Mouse (Mus musculus) CH12.LX (cell line): ENCODE results near the gene Arhgef12. TPM values are rescaled to one million over a fixed set of nuclear protein-coding genes. Genes with fewer than 3 reads are reported as not detected.

ENCODE experiments used
- DNase-seq: peaks from one replicate; pipeline ENCODE4 v3.0.0-alpha.2; 2013; ENCODE audit errors: extremely low read depth
- H3K27ac ChIP-seq: 2 replicates; pipeline ENCODE4 v1.5.1; 2012; ENCODE audit warnings: low read depth, mild to moderate bottlenecking, control low read depth, moderate library complexity; ENCODE audit not compliant: insufficient read depth
- H3K27me3 ChIP-seq: replicated peaks from 2 replicates; pipeline ENCODE3; 2012; ENCODE audit warnings: inconsistent platforms
- H3K36me3 ChIP-seq, 2 experiments: replicated peaks in 1 of 2; 2 replicates each; pipeline versions ENCODE3 to v1.6.1; 2012; ENCODE audit warnings: inconsistent platforms in 1 of 2, low read length in 1 of 2, mild to moderate bottlenecking in 1 of 2, mixed read lengths in 1 of 2, moderate library complexity in 1 of 2; ENCODE audit not compliant: control insufficient read depth in 1 of 2, insufficient read depth in 1 of 2
- H3K4me1 ChIP-seq, 2 experiments: 2 replicates each; pipeline ENCODE4 v1.6.1; 2012; ENCODE audit warnings: inconsistent platforms in 1 of 2, moderate library complexity in 1 of 2; ENCODE audit not compliant: insufficient read depth in 2 of 2, control insufficient read depth in 1 of 2
- H3K4me2 ChIP-seq: 2 replicates; pipeline ENCODE4 v1.6.1; 2012; ENCODE audit warnings: low read depth, mild to moderate bottlenecking, control low read depth; ENCODE audit not compliant: poor library complexity, insufficient read depth, severe bottlenecking
- H3K4me3 ChIP-seq, 3 experiments: fragments of 150-350 bp in 1 of 3; sonication (generic) in 1 of 3; replicated peaks in 1 of 3; 2 replicates each; pipeline versions ENCODE3 to v1.5.1; 2011 to 2012; ENCODE audit warnings: low read depth in 2 of 3, low read length in 2 of 3, mild to moderate bottlenecking in 2 of 3, moderate library complexity in 2 of 3, control low read depth in 1 of 3, improper control_type of control experiment in 1 of 3, inconsistent platforms in 1 of 3, mixed read lengths in 1 of 3; ENCODE audit not compliant: poor library complexity in 1 of 3
- H3K79me2 ChIP-seq: replicated peaks from 2 replicates; pipeline ENCODE4 v1.6.1; 2012; ENCODE audit warnings: mild to moderate bottlenecking, moderate library complexity; ENCODE audit not compliant: control insufficient read depth, poor library complexity, insufficient read depth, severe bottlenecking; ENCODE audit errors: extremely low read depth
- H3K9ac ChIP-seq: 2 replicates; pipeline ENCODE4 v1.6.1; 2012; ENCODE audit warnings: low read depth, mild to moderate bottlenecking, control low read depth, moderate library complexity; ENCODE audit not compliant: insufficient read depth
- H3K9me3 ChIP-seq: replicated peaks from 2 replicates; pipeline ENCODE3; 2012; ENCODE audit warnings: low read length, inconsistent platforms, mixed read lengths
- BHLHE40 ChIP-seq: IDR thresholded peaks from 2 replicates; pipeline ENCODE4 v1.6.1; 2011; ENCODE audit warnings: mild to moderate bottlenecking, low read depth, low read length, improper control_type of control experiment
- E2F4 ChIP-seq: IDR thresholded peaks from 2 replicates; pipeline ENCODE4 v1.6.1; 2011; ENCODE audit warnings: low read depth, low read length, improper control_type of control experiment; ENCODE audit not compliant: insufficient replicate concordance
- ELF1 ChIP-seq: IDR thresholded peaks from 2 replicates; pipeline ENCODE4 v1.6.1; 2014; ENCODE audit warnings: low read depth, mild to moderate bottlenecking, inconsistent platforms, low read length, improper control_type of control experiment
- GABPA ChIP-seq: IDR thresholded peaks from 2 replicates; pipeline ENCODE4 v1.6.1; 2012; ENCODE audit warnings: low read depth, low read length, improper control_type of control experiment, inconsistent platforms; ENCODE audit not compliant: insufficient replicate concordance
- HCFC1 ChIP-seq: IDR thresholded peaks from 2 replicates; pipeline ENCODE4 v1.6.1; 2012; ENCODE audit warnings: low read depth, mild to moderate bottlenecking, inconsistent platforms, low read length, improper control_type of control experiment
- IRF4 ChIP-seq: IDR thresholded peaks from 2 replicates; pipeline ENCODE4 v1.6.1; 2014; ENCODE audit warnings: low read depth, mild to moderate bottlenecking, inconsistent platforms, low read length, improper control_type of control experiment
- MAFK ChIP-seq: IDR thresholded peaks from 2 replicates; pipeline ENCODE4 v1.6.1; 2011; ENCODE audit warnings: low read length, improper control_type of control experiment; ENCODE audit not compliant: insufficient replicate concordance
- MAX ChIP-seq: IDR thresholded peaks from 2 replicates; pipeline ENCODE4 v1.6.1; 2011; ENCODE audit warnings: low read length, improper control_type of control experiment
- MXI1 ChIP-seq: IDR thresholded peaks from 2 replicates; pipeline ENCODE4 v1.6.1; 2011; ENCODE audit warnings: mild to moderate bottlenecking, low read depth, low read length, improper control_type of control experiment
- POLR2AphosphoS2 ChIP-seq: IDR thresholded peaks from 2 replicates; pipeline ENCODE4 v1.6.1; 2011; ENCODE audit warnings: low read depth, low read length, improper control_type of control experiment
- SIN3A ChIP-seq: IDR thresholded peaks from 2 replicates; pipeline ENCODE4 v1.6.1; 2012; ENCODE audit warnings: low read length, improper control_type of control experiment, inconsistent platforms
- UBTF ChIP-seq: IDR thresholded peaks from 2 replicates; pipeline ENCODE4 v1.6.1; 2012; ENCODE audit warnings: low read depth, mild to moderate bottlenecking, inconsistent platforms, low read length, improper control_type of control experiment, moderate library complexity
- ZC3H11A ChIP-seq: IDR thresholded peaks from 2 replicates; pipeline ENCODE4 v1.6.1; 2012; ENCODE audit warnings: low read depth, mild to moderate bottlenecking, inconsistent platforms, low read length, improper control_type of control experiment
- dilution Hi-C: fragments of 300-500 bp; cut with MboI; formaldehyde crosslinking; loops from 2 replicates; pipeline ENCODE4 v1.14.3; 2020; ENCODE audit warnings: low sequenced_read_pairs; ENCODE audit not compliant: extremely low pct_unique_long_range_greater_than_20kb, extremely low pct_ligation_motif_present
- in situ Hi-C: fragments of 300-500 bp; cut with MboI; formaldehyde crosslinking; loops from 3 replicates; pipeline ENCODE4 v1.14.3; 2019; ENCODE audit warnings: low sequenced_read_pairs, low pct_ligation_motif_present, low pct_unique_long_range_greater_than_20kb, mixed read lengths
- polyA plus RNA-seq: library from polyadenylated mRNA; unstranded; fragments of >175 nt; gene quantifications from 2 replicates; pipeline ENCODE4 v1.2.1, GENCODE M21; 2012; ENCODE audit warnings: low read depth; ENCODE audit not compliant: insufficient read length
- total RNA-seq, 2 experiments: library from RNA; depleted of rRNA; stranded (reverse); fragments of 300-350 nt in 1 of 2; fragments of >200 nt in 1 of 2; gene quantifications; 2 replicates each; pipeline ENCODE4 v1.2.3; 2012 to 2014

Arhgef12 gene
- total and polyA plus RNA-seq, 3 experiments, result 4.9 to 9.4 (median 8.7) TPM

GRCm38 (mm10) chr9:43109125-43109524, 2.1 kb upstream of the Arhgef12 start:
- dilution Hi-C loops (no loop called here), in situ Hi-C loops (loop anchor here (5.0 kb wide), 1 partner anchor 107 kb away; no protein-coding TSS in a partner anchor)
- TF ChIP-seq HCFC1 (no peak), MXI1 (no peak)
- no peak for DNase-seq
- H3K4me3 ChIP-seq, result no peak overlapping the region
- no peaks in the 10 kb centered on the region for H3K9me3 ChIP-seq
- no peak overlapping the region for H3K4me2 ChIP-seq
- peaks cover 0 to 14% of the 10 kb centered on the region in 2 experiments for H3K36me3 ChIP-seq
- H3K79me2 ChIP-seq, result 0 out of 2 replicates have a peak, but pooled peaks cover 10% of the 10 kb centered on the region
- no peaks in the 10 kb centered on the region for H3K27me3 ChIP-seq
- no peak overlapping the region for H3K27ac ChIP-seq
- peaks cover 0 to 7% of the 10 kb centered on the region in 2 experiments; a peak in 2 of 4 replicates for H3K4me1 ChIP-seq
- no peak overlapping the region for H3K9ac ChIP-seq

GRCm38 (mm10) chr9:43108721-43109120, 1.7 kb upstream of the Arhgef12 start:
- Histone ChIP-seq H3K4me2 (no peak overlapping the region), H3K79me2 (peaks cover 14% of the 10 kb centered on the region), H3K4me1 (peaks cover 0 to 11% of the 10 kb centered on the region in 2 experiments; a peak in 2 of 4 replicates), H3K27ac (no peak overlapping the region), H3K9ac (no peak overlapping the region), H3K36me3 (peaks cover 0 to 14% of the 10 kb centered on the region in 2 experiments), H3K4me3 (no peak overlapping the region), H3K9me3 (no peaks in the 10 kb centered on the region)
- dilution Hi-C loops (no loop called here), in situ Hi-C loops (loop anchor here (5.0 kb wide), 1 partner anchor 106 kb away; no protein-coding TSS in a partner anchor)
- no peak for DNase-seq
- no peak for TF ChIP-seq MAFK
- TF ChIP-seq E2F4, result no peak
- TF ChIP-seq, all 38 proteins: peak for 0
- no peaks in the 10 kb centered on the region for H3K27me3 ChIP-seq

GRCm38 (mm10) chr9:43108081-43108480, 1.0 kb upstream of the Arhgef12 start:
- Histone ChIP-seq H3K9me3 (no peaks in the 10 kb centered on the region), H3K4me2 (no peak overlapping the region), H3K4me3 (no peak overlapping the region), H3K79me2 (peaks cover 16% of the 10 kb centered on the region), H3K27me3 (no peaks in the 10 kb centered on the region), H3K4me1 (peaks cover 2 to 16% of the 10 kb centered on the region in 2 experiments), H3K9ac (no peak overlapping the region), H3K36me3 (peaks cover 0 to 14% of the 10 kb centered on the region in 2 experiments), H3K27ac (no peak overlapping the region)
- no peak for DNase-seq
- dilution Hi-C loops, result no loop called here
- TF ChIP-seq GABPA, result no peak
- TF ChIP-seq UBTF, result no peak
- TF ChIP-seq HCFC1, result no peak
- TF ChIP-seq BHLHE40, result no peak
- TF ChIP-seq ZC3H11A, result no peak
- no peak for TF ChIP-seq MAX
- TF ChIP-seq SIN3A, result no peak
- no peak for TF ChIP-seq POLR2AphosphoS2
- TF ChIP-seq IRF4, result no peak
- TF ChIP-seq ELF1, result no peak
- in situ Hi-C loops, result loop anchor here (5.0 kb wide), 1 partner anchor 106 kb away; no protein-coding TSS in a partner anchor
